Mouse (Mus musculus) T-cell, adult 2 months (primary cell): Measurements from ENCODE around the gene Taf8.

ENCODE experiments used
- DNase-seq: peaks from one replicate; pipeline ENCODE4 v3.0.0; 2022; ENCODE audit warnings: low spot score

Taf8 gene

GRCm38 (mm10) chr17:47484241-47484921, 17.7 kb downstream of the Taf8 start:
- peak; percentile 23 for DNase-seq

DNA sequence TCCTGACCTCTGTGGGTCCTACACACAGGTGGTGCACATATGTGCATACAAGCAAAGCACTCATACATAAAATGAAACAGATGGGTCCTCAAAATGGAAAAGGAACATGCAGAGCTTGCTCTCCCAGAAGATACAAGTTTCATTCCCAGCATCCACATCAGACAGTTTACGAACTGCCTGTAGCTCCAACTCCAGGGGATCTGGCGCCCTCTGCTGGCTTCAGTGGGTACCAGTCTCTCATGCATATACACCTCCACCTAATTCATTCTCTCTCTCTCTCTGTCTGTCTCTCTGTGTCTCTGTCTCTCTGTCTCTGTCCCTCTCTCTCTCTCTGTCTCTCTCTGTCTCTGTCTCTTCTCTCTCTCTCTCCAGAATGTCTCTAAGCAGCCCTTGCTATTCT, 19.7 kb downstream of the Taf8 start:
- peak; percentile 45 for DNase-seq

- no peak for DNase-seq
These were observed 22.2 kb downstream of the Taf8 start for GRCm38 (mm10) chr17:47479887-47480286.

DNA sequence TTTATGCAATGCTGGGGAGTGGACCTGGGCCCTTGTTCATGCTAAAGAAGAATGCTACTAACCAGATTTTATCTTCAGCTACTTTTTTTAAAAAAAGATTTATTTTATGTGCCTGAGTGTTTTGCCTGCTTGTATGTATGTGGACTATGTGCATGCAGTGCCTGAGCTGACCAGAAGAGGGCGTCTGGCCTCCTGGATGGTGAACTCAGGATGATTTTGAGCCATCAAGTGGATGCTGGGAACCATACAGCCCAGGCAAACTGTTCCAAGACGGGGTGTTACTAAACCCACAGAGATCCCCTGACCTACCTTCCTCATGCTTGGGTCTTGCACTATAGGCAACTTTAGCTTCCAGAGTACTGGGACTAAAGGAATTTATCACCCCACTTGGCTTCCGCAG, 26.4 kb downstream of the Taf8 start:
- DNase-seq: no peak

DNA sequence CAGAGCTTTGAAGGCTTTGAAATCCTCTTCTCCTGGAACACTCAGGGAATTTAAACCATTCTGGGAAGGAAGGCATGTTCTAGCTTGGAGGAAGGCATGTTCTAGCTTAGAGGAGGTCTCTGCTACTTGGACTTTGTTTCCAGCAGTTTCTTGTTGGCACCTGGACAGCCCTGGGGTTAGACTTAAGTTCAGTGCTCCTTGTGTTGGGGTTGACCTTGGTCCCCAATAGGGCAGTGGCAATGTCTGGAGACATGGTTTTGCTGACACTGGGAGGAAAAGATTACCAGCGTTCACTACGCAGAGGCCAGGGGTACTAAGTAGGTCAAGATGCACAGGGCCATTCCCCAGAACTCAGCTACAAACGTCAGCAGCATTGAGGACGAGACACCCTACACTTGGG, 26.9 kb downstream of the Taf8 start:
- DNase-seq: no peak

- no peak for DNase-seq
These were observed 27.8 kb downstream of the Taf8 start for GRCm38 (mm10) chr17:47474250-47474649.

DNA sequence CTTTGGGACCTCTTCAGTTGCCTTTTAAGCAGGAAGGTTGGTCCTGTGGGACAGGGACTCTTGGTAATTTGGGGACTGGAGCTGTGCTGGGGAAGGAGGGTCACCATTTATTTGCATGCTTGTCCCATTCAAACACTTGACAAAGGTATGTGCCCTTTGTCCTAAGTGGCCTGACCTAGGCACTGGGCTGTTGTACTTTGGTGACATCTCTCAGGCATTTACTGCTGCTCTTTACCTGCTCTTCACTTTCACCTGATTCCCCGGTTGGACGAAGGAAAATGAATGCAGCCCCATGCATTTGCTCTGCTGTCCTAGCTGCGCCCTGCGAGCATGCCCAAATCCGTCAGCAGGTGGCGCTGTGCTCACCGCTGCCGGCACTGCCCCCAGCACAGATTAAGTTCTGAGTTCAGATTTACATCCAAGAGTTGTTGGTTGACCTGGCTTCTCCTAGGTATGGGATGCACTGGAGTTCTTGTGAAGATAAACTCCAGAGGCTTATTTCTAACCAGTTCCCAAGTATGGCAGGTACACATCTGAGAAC, 28.6 kb downstream of the Taf8 start:
- DNase-seq: peak; percentile 65

DNA sequence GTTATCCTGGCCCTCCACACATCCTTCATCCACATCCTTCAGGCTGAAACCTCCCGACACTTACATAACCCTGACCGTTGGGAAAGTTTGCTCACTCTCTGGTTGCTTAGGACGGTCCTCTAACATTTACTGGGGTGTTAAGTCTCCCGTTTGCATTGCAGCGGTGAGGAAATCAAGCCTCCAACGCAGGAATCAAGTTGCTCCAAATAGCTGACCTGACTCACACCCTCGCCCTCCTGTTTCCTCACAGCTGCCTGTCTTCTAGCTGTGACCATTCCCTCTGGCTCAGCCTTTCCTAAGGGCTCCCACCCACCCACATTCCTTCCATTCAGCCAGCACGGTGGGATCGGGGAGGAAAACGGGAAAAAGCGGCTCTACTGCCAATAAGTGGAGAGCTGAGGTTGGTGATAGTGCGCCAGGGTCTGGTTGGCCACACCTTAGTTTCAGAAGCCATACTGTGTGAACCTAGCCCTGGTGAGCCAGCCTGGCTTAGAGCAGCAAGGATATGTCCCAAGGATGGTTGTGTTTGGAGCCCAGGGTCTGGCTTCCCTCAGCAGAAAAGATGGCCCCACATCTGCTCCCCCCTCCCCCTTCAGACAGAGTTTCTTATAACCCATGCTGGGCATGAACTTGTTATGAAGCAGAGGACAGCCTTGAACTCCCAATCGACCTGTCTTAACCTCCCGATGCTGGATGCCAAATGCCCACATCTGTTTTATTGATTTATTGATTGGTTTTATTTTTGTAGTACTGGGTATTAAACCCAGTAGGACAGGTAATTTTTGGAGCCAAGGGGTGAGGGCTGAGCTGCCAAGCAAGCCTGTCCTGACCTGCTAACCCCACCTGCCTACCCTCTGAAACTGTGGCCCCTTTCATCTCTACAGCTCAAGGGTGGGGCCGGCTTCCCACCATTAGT, 29.4 kb downstream of the Taf8 start:
- DNase-seq: no peak

DNA sequence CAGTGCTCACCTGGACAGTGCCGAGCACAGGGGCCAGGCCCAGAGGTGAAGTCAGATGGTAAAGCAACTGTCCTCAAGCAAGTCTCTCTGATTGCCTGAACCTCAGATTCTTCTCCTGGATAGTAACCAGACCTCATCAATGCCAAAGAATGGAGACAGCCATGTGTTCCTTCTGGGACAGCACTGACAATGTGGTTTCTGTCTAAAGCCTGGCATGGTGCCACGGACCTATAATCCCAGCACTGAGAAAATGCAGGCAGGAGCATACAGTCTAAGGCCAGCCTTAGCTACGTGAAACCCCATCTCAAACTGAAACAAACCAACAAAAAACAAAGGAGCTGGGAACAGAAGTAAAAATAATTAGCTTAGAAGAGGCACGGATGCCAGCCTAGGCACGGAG, 31.4 kb downstream of the Taf8 start:
- DNase-seq: no peak

DNA sequence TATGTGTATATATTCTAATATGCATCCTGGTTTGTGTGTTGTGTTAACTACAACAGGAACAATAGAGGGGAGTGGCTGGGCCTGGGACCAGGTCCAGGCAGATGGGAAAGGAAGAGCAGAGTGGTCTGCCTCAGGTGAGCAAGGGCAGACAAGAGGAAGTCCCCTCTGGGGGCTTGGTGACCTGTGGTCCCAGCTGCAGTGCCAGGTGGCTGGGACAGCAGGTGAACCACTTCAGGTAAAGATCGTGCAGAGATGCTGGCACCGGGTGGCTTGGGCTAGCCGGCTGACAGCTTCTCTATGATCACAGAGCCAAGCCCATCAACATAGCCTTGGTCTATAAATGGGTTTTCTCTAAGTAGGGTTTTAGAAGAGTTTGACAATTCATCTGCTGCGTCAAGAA, 32.0 kb downstream of the Taf8 start:
- no peak for DNase-seq

DNA sequence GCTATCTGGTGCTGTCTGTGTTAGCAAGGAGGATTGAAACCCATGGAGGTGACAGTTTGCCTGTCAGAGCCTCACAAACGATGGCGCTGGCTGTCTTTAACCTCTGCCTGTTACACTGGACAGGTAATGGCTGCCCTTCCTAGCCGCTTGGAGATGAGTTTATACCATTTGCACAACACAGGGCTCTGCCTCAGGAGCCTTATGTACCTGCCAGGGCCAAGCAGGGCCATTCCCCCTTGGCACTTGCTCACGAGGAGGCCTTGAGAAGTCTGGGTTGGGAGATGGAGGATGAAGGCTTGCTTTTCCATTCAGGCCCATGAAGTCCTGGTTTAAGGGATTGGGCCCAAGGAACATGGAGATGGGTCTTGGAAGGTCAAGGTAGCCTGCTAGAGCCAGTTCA, 32.5 kb downstream of the Taf8 start:
- DNase-seq: no peak

GRCm38 (mm10) chr17:47468466-47468865, 33.6 kb downstream of the Taf8 start:
- DNase-seq: no peak

DNA sequence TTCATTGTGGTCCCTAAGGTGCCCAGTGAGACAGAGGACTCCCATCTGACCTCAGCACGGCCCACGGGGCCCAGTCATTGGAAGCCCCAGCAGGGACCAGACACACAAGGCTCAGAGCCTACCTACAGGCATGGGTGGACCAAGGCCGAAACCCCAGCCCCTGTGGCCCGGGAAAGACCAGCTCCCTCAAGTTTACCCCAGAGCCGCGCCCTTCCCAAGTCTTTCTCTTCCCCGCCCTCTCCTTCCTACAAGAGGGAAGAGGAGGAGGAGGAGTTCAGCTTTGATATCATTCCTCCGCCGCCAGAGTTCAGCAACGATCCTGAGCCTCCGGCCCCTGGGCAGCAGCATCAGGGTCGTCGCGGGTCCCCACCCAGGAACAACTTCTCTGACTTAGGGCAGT, 34.0 kb downstream of the Taf8 start:
- no peak for DNase-seq

DNA sequence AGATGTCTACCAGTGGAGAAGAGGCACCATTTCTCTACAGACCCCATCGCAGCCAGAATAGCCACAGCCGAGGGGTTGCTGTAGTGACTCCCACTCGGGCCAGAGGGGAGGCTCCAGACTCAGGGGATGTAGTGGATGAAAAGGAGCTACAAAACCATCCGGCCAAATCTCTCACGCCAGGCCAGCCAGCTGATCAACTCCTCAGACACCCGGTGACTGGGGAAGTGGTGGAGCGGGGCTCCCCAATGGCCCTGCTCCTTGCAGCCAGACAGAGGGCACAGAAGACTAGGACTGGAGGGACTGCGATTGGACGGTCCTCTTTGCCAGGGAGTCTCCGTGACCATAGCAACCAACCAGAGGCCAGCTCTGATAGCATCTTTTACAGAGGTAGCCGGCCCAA, 34.4 kb downstream of the Taf8 start:
- no peak for DNase-seq

DNA sequence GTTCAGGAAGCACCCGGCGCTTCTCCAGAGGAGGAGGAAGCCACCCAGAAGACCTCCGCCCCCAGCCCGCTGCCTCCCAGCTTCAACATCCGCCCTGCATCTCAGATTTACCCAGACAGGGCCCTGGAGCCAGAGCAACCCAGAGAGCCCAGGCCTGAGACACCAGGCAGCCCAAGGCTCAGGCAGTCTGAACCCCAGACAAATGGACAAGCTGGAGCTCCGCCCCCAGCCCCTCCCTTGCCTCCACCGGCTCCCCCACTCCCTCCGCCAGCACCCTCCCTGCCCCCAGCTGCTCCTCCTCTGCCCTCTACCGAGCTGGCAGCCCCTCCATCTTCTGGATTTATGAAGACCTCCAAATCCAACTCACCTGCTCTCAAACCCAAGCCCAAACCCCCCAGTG, 35.8 kb downstream of the Taf8 start:
- no peak for DNase-seq

DNA sequence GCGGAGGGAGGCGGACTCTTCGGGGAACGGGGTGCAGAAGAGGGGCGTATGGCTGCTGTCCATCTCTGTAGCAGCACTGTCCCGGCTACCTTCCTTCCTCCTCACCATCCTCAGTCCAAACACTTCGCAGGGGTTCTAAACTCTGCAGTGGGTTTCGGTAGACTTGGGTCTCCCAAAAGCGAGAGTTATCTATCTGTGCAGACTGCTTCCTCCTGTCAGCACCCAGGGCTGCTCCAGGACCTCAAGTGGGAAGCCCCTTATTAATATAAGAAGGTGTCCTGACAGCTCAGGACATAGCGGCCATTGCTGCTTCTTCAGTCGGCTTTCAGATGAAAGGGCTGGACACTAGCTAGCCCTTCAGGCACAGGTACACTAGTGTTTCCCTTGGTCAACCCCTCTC, 37.1 kb downstream of the Taf8 start:
- no peak for DNase-seq

- no peak for DNase-seq
These were observed 37.7 kb downstream of the Taf8 start for GRCm38 (mm10) chr17:47464248-47464965.

- no peak for DNase-seq
These were observed 39.2 kb downstream of the Taf8 start for GRCm38 (mm10) chr17:47462728-47463388.

GRCm38 (mm10) chr17:47462209-47462608, 39.9 kb downstream of the Taf8 start:
- DNase-seq: no peak

GRCm38 (mm10) chr17:47461688-47462087, 40.4 kb downstream of the Taf8 start:
- DNase-seq: no peak

- DNase-seq: no peak
These were observed 42.7 kb downstream of the Taf8 start for GRCm38 (mm10) chr17:47459341-47459919.

DNA sequence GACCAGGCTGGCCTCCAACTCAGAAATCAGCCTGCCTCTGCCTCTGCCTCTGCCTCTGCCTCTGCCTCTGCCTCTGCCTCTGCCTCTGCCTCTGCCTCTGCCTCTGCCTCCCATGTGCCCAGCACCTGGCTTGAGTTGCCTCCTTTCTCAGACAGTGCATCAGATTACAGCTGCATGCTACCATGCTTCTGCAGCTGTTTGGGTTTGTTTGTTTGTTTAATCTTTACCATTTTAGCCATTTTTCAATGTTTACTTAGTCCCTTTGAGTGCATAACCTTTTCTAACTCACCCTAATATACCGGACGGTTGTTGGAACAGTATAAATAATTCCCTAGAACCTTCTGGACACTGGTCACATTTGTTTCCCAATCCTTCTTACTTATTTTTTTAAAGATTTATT, 43.2 kb downstream of the Taf8 start:
- no peak for DNase-seq
